Mouse (Mus musculus): ENCODE measurements around the gene Slc5a1. TPM values are rescaled to one million over a fixed set of nuclear protein-coding genes. Genes with fewer than 3 reads are reported as not detected.

Slc5a1 gene
- 0.16 TPM for polyA plus RNA-seq (2015; fragmentation: Illumina TruSeq; extraction: RNeasy Lipid Tissue Mini Kit (QIAGEN cat#74804); ENCODE audit: low read depth, low replicate concordance)

DNA sequence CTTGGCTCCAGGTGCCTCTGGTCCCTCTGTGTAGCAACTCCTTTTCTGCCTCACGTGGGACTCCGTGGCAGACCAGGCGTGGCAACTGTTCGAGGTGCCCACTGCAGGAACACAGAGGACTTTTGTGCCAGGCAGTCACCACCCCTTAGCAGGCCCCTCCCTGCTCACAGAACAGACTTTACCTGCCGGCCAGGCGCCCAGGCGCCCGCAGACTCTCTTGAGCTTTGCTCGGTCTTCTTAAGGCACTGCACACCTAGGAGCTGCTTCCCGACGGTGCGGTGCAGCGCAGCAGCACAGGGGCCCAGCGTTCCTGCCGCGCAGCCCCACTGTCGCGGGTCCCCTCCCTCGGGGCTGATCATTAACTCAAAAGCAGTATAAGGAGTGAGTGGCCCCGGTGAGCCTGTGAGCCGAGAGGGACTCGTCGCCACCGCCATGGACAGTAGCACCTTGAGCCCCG lies at the start of gene Slc5a1:
Gene Slc5a1 (plus strand): TSS at position 195 of the 457 bp plus-strand sequence.

Other genes with a start within 250 kb of the Slc5a1 start
- gene Prr14l, start 250.0 kb upstream of the Slc5a1 start, polyA plus RNA-seq (2015; fragmentation: Illumina TruSeq; extraction: RNeasy Lipid Tissue Mini Kit (QIAGEN cat#74804); ENCODE audit: low read depth, low replicate concordance): 14.6 TPM
- 39.2 TPM for gene Depdc5, start 240.5 kb upstream of the Slc5a1 start, polyA plus RNA-seq (2015; fragmentation: Illumina TruSeq; extraction: RNeasy Lipid Tissue Mini Kit (QIAGEN cat#74804); ENCODE audit: low read depth, low replicate concordance)
- gene Ywhah, start 85.4 kb upstream of the Slc5a1 start, polyA plus RNA-seq (2015; fragmentation: Illumina TruSeq; extraction: RNeasy Lipid Tissue Mini Kit (QIAGEN cat#74804); ENCODE audit: low read depth, low replicate concordance): 1,559 TPM
- 0.74 TPM for gene Spon2, start 114.2 kb downstream of the Slc5a1 start, polyA plus RNA-seq (2015; fragmentation: Illumina TruSeq; extraction: RNeasy Lipid Tissue Mini Kit (QIAGEN cat#74804); ENCODE audit: low read depth, low replicate concordance)
- 212 TPM for gene Ctbp1, start 170.8 kb downstream of the Slc5a1 start, polyA plus RNA-seq (2015; fragmentation: Illumina TruSeq; extraction: RNeasy Lipid Tissue Mini Kit (QIAGEN cat#74804); ENCODE audit: low read depth, low replicate concordance)
- gene Maea, start 231.3 kb downstream of the Slc5a1 start, polyA plus RNA-seq (2015; fragmentation: Illumina TruSeq; extraction: RNeasy Lipid Tissue Mini Kit (QIAGEN cat#74804); ENCODE audit: low read depth, low replicate concordance): 101 TPM

Data from brain, adult 10 weeks (tissue).